Mouse (Mus musculus): Measurements from ENCODE around the gene Spg7. TPM values are rescaled to one million over a fixed set of nuclear protein-coding genes. Genes with fewer than 3 reads are reported as not detected.

The Spg7 gene
- polyA plus RNA-seq (2021) = 143 TPM

DNA sequence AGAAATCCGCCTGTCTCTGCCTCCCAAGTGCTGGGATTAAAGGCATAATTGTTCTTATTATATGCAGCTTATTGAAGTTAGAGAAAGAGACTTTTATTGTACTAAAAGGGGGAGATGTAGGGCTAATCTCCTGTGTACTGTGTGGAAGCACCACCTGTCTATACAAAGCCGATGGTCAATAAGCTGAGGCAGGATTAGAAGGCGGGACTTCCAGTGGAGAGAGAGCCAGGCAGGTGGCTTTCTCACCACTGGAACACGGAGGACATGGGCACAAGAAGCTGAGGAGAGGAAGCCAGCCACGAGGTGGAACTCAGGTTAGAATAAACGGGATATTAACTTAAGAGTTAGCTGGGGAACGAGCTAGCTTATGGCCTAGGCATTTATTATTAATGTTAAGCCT lies at the start of gene Spg7:
Gene Spg7, plus strand, starts transcription at position 222 of the 400 bp plus-strand sequence.
- in situ Hi-C loops (cut with MboI; ENCODE audit: low pct_unique_long_range_greater_than_20kb) = loop anchor here (10.0 kb wide), 1 partner anchor 228 kb away; no protein-coding TSS in a partner anchor
- CTCF ChIA-PET = interaction anchor here (0.6 to 1.0 kb wide), 2 partner anchors 20 to 156 kb away, joined by 3 to 4 read pairs; partner anchors contain the start of gene Ankrd11
- no peak for TF ChIP-seq CTCF (IDR thresholded peaks at IDR 0.05)
- no peak for DNase-seq (ENCODE audit: low read depth, low spot score)
- H3K27me3 ChIP-seq = no peaks in the 10 kb centered on the region
- no peak for ATAC-seq
- POLR2A ChIA-PET = no interaction called here

DNA sequence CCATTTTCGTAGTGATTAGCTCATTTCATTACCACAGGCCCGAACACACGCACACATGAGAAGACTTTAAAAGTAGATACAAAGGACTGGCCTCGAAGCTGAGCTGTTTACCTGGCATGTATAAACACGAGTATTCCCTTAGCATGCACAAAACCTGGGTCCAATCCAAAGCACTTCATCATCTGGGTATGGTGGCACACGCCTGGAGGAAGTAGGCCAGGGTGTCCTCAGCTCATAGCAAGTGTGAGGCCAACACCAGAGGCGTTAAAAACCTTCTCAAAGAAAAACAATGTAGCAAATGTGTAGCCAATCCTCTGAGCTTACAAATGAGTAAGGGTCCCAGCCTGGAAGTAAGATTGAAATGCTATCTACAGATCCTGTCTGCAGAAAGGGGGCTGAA lies 48.3 kb upstream of the Spg7 start:
- no peak for DNase-seq (ENCODE audit: low read depth, low spot score)
- ATAC-seq = no peak
- in situ Hi-C loops (cut with MboI; ENCODE audit: low pct_unique_long_range_greater_than_20kb) = no loop called here
- CTCF ChIA-PET = interaction anchor here (1.0 to 1.2 kb wide), 2 partner anchors 10 to 12 kb away, joined by 3 to 4 read pairs; no protein-coding TSS in a partner anchor
- TF ChIP-seq CTCF (IDR thresholded peaks at IDR 0.05) = no peak
- POLR2A ChIA-PET = interaction anchor here (1.3 kb wide), 1 partner anchor 25 kb away, joined by 3 read pairs; no protein-coding TSS in a partner anchor
- no peaks in the 10 kb centered on the region for H3K27me3 ChIP-seq

DNA sequence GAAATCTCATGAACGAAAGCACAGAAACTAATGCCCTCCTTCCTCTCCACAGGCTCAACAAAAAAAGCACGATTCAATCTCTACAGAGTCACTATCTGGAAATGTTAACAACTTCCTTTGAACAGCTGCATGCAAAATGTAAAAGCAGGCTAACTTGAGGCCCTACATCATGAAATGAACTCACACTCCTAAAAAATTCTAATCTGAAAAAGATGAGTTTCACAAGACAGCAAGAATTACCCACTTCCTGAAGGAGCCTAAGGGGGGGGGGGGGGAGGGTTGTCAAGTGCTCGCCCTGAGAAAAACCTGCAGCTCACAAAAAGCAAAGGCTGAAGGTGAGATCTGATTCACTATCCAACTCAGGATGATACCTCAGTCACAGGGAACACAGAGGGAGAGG lies 47.7 kb upstream of the Spg7 start:
- DNase-seq (ENCODE audit: low read depth, low spot score) (no peak), ATAC-seq (no peak)
- no peak for TF ChIP-seq CTCF (IDR thresholded peaks at IDR 0.05)
- in situ Hi-C loops (cut with MboI; ENCODE audit: low pct_unique_long_range_greater_than_20kb) = no loop called here
- ChIA-PET POLR2A (no interaction called here), CTCF (interaction anchor here (1.0 to 1.2 kb wide), 2 partner anchors 9 to 11 kb away, joined by 3 to 4 read pairs; no protein-coding TSS in a partner anchor)
- no peaks in the 10 kb centered on the region for H3K27me3 ChIP-seq

- POLR2A ChIA-PET = no interaction called here
- ATAC-seq = no peak
- in situ Hi-C loops (cut with MboI; ENCODE audit: low pct_unique_long_range_greater_than_20kb) = no loop called here
Observed at GRCm38 (mm10) chr8:123017143-123017542, 45.6 kb upstream of the Spg7 start.

DNA sequence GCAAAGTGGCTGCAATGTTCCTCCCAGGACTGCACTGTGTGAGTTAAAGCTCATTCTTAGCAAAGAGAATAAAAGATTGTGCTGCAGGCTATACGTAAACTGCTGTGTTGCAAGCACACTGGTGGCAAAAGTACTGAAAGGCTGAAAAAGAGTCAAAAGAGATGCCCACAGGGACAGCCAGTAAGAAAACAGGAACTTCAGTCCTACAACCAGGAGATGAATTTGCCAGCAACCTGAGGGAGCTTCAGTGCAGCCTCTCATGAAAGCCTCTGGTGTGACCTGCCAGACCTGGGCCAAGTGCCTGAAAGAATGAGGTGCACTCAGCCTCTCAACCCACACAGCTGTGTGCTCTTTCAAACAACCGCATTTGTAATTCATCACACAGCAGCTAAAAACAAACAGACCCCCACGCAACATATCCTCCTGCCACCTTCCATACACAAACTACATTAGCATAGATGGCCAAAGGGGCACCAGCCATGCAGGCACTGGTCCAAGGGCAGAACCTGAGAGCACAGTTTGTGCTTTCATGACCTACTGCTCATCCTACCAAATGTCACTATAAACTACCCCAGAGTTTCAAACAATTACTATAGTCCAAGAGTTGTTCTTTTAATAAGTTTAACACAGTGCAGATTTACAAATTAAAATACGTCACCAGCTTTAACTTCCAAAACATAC lies 44.1 kb upstream of the Spg7 start:
- ChIA-PET CTCF (interaction anchor here (1.3 kb wide), 1 partner anchor 24 kb away, joined by 3 read pairs; no protein-coding TSS in a partner anchor), POLR2A (no interaction called here)
- no peaks in the 10 kb centered on the region for H3K27me3 ChIP-seq
- DNase-seq (ENCODE audit: low read depth, low spot score) (no peak), ATAC-seq (no peak)
- TF ChIP-seq CTCF (IDR thresholded peaks at IDR 0.05) = no peak
- in situ Hi-C loops (cut with MboI; ENCODE audit: low pct_unique_long_range_greater_than_20kb) = no loop called here

More at GRCm38 (mm10) chr8:123017143-123017542, 45.6 kb upstream of the Spg7 start:
- no peaks in the 10 kb centered on the region for H3K27me3 ChIP-seq
- CTCF ChIA-PET = interaction anchor here (1.3 kb wide), 2 partner anchors 10 to 11 kb away, joined by 4 to 5 read pairs; no protein-coding TSS in a partner anchor
- no peak for TF ChIP-seq CTCF (IDR thresholded peaks at IDR 0.05)
- DNase-seq (ENCODE audit: low read depth, low spot score) = no peak

GRCm38 (mm10) chr8:123020084-123020483 lies 42.7 kb upstream of the Spg7 start:
- no peak for ATAC-seq
- DNase-seq (ENCODE audit: low read depth, low spot score) = no peak
- no peak for TF ChIP-seq CTCF (IDR thresholded peaks at IDR 0.05)
- ChIA-PET CTCF (no interaction called here), POLR2A (no interaction called here)
- no peaks in the 10 kb centered on the region for H3K27me3 ChIP-seq
- in situ Hi-C loops (cut with MboI; ENCODE audit: low pct_unique_long_range_greater_than_20kb) = no loop called here

DNA sequence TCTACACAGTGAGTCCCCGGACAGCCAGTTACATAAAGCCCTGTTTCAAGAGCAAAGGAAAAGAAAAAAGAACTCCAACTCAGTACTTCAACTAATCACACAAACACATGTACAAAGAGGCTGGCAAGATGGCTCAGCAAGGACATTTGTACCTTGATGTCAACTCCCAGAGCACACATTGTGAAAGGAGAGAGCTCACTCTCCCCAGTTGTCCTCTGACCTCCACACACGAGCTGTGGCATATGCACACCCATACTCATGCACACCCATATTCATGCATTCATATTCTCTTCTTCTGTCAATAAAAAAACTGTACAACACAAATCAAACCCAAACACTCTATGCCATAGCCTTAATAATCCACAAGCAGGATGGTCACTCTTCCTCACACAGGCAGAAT lies 41.9 kb upstream of the Spg7 start:
- POLR2A ChIA-PET = no interaction called here
- H3K27me3 ChIP-seq = no peaks in the 10 kb centered on the region

DNA sequence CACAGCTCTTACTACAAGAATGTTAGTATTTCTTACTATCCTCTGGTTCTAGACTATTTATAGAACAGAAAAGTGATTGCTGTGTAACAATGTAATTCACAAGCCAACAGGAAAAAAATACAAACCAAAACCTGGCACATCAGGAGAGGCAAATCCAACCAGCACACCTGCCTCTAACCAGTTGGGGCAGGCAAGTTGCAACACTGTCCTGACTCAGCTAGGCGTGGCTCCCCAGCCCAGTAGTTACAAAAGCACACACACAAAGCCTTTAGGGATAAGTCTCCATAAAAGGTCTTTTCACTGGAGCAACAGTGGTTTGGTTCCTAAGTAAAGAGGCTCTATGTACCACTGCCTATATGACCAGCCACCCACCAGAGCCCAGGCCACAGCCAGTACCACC lies 41.5 kb upstream of the Spg7 start:
- in situ Hi-C loops (cut with MboI; ENCODE audit: low pct_unique_long_range_greater_than_20kb) = no loop called here
- POLR2A ChIA-PET = interaction anchor here (1.0 kb wide), 1 partner anchor 10 kb away, joined by 3 read pairs; no protein-coding TSS in a partner anchor
- H3K27me3 ChIP-seq = no peaks in the 10 kb centered on the region
- no peak for TF ChIP-seq CTCF (IDR thresholded peaks at IDR 0.05)
- CTCF ChIA-PET = interaction anchor here (1.0 to 1.2 kb wide), 3 partner anchors 14 to 31 kb away, joined by 3 read pairs; no protein-coding TSS in a partner anchor
- ATAC-seq = peak; percentile 26
- peak; percentile 28 for DNase-seq (ENCODE audit: low read depth, low spot score)

More for the DNA sequence above, 41.9 kb upstream of the Spg7 start:
- in situ Hi-C loops (cut with MboI; ENCODE audit: low pct_unique_long_range_greater_than_20kb) = no loop called here
- DNase-seq (ENCODE audit: low read depth, low spot score) (no peak), ATAC-seq (no peak)
- TF ChIP-seq CTCF (IDR thresholded peaks at IDR 0.05) = no peak
- CTCF ChIA-PET = interaction anchor here (1.0 to 1.2 kb wide), 3 partner anchors 14 to 30 kb away, joined by 3 read pairs; no protein-coding TSS in a partner anchor

DNA sequence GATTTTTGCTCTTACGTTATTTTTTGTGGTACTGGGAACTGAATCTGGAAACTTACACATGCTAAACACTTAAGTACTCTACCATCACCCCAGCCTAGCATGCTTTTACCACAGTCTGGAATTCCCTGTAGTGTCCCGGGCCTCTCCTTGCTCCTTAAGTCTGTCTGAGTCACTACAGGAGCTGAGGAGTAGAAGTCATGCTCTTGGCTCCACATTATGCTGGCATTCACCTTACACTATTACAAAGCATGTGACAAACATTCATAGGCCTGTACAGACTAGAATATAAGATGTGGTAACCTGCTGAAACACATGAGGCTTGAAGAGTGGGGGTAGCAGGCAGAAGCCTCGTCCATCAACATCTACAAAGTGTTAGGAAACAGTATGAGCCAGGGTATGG lies 40.0 kb upstream of the Spg7 start:
- in situ Hi-C loops (cut with MboI; ENCODE audit: low pct_unique_long_range_greater_than_20kb) = no loop called here
- CTCF ChIA-PET = no interaction called here
- DNase-seq (ENCODE audit: low read depth, low spot score) = peak; percentile 50
- POLR2A ChIA-PET = no interaction called here
- no peaks in the 10 kb centered on the region for H3K27me3 ChIP-seq
- TF ChIP-seq CTCF (IDR thresholded peaks at IDR 0.05) = no peak
- peak; percentile 67 for ATAC-seq

- DNase-seq (ENCODE audit: low read depth, low spot score) = no peak
- no peaks in the 10 kb centered on the region for H3K27me3 ChIP-seq
- no peak for TF ChIP-seq CTCF (IDR thresholded peaks at IDR 0.05)
- POLR2A ChIA-PET = interaction anchor here (0.7 kb wide), 1 partner anchor 232 kb away, joined by 5 read pairs; no protein-coding TSS in a partner anchor
- in situ Hi-C loops (cut with MboI; ENCODE audit: low pct_unique_long_range_greater_than_20kb) = no loop called here
- CTCF ChIA-PET = interaction anchor here (1.0 kb wide), 1 partner anchor 10 kb away, joined by 3 read pairs; no protein-coding TSS in a partner anchor
- ATAC-seq = no peak
Observed at GRCm38 (mm10) chr8:123024226-123024625, 38.5 kb upstream of the Spg7 start.

DNA sequence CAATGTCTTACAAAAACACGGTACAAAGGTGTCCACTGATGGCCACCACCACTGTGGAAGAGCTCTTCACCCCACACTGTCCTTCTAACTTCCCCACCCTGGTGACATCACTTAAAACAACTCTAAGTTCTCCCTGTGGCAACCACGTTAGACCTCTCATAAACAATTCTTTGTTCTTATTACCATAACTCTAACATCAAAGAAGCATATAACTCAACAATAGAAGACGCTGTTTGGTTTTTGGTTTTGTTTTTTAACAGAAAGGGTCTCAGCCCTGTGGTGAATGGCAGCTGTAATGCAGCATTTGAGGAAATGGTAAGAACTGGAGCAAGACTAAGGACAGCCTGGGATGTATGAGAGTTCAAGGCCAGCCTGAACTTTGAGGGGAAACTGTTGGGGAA lies 36.8 kb upstream of the Spg7 start:
- no peak for DNase-seq (ENCODE audit: low read depth, low spot score)
- no peak for TF ChIP-seq CTCF (IDR thresholded peaks at IDR 0.05)
- no peaks in the 10 kb centered on the region for H3K27me3 ChIP-seq
- in situ Hi-C loops (cut with MboI; ENCODE audit: low pct_unique_long_range_greater_than_20kb) = no loop called here
- POLR2A ChIA-PET = no interaction called here
- CTCF ChIA-PET = interaction anchor here (0.9 to 1.4 kb wide), 3 partner anchors 8 to 11 kb away, joined by 3 to 4 read pairs (median 4); no protein-coding TSS in a partner anchor
- ATAC-seq = no peak

Measured in Patski (cell line).